Mouse (Mus musculus): ENCODE data around the gene Taf11.

Gene Taf11

GRCm38 (mm10) chr17:27916366-27916765 is 6.7 kb upstream of the Taf11 start:
- DNase-seq, result no peak

- no peak for DNase-seq
These were observed 5.1 kb upstream of the Taf11 start for GRCm38 (mm10) chr17:27914742-27915141.

GRCm38 (mm10) chr17:27911371-27911770 is 1.7 kb upstream of the Taf11 start:
- DNase-seq, result no peak

- peak; percentile 87 for DNase-seq
These were observed 589 bp downstream of the Taf11 start, which contains the start of gene Anks1 for GRCm38 (mm10) chr17:27908888-27909621. Anks1 (plus strand) TSS chr17:27909306.

- peak; percentile 42 for DNase-seq
These were observed 1.3 kb downstream of the Taf11 start for GRCm38 (mm10) chr17:27908206-27908887.

- DNase-seq, result peak; percentile 94
These were observed 2.0 kb downstream of the Taf11 start for GRCm38 (mm10) chr17:27907512-27908205.

- DNase-seq, result no peak
These were observed 23.0 kb downstream of the Taf11 start for GRCm38 (mm10) chr17:27886499-27887210.

- no peak for DNase-seq
These were observed 25.6 kb downstream of the Taf11 start for GRCm38 (mm10) chr17:27883994-27884393.

GRCm38 (mm10) chr17:27883129-27883528 is 26.5 kb downstream of the Taf11 start:
- DNase-seq, result no peak

- DNase-seq, result peak; percentile 22
These were observed 28.1 kb downstream of the Taf11 start for GRCm38 (mm10) chr17:27881518-27881917.

GRCm38 (mm10) chr17:27874510-27874909 is 35.1 kb downstream of the Taf11 start:
- no peak for DNase-seq

GRCm38 (mm10) chr17:27873583-27873982 is 36.1 kb downstream of the Taf11 start:
- no peak for DNase-seq

GRCm38 (mm10) chr17:27871851-27872250 is 37.8 kb downstream of the Taf11 start:
- DNase-seq, result no peak

- DNase-seq, result no peak
These were observed 42.9 kb downstream of the Taf11 start for GRCm38 (mm10) chr17:27866737-27867136.

- no peak for DNase-seq
These were observed 44.2 kb downstream of the Taf11 start for GRCm38 (mm10) chr17:27865461-27865860.

GRCm38 (mm10) chr17:27859131-27859530 is 50.5 kb downstream of the Taf11 start:
- no peak for DNase-seq

- no peak for DNase-seq
These were observed 51.8 kb downstream of the Taf11 start for GRCm38 (mm10) chr17:27857649-27858475.

- DNase-seq, result peak; percentile 48
These were observed 52.6 kb downstream of the Taf11 start for GRCm38 (mm10) chr17:27856798-27857648.

GRCm38 (mm10) chr17:27856265-27856797 is 53.3 kb downstream of the Taf11 start, which contains the start of gene Uhrf1bp1:
Uhrf1bp1 (plus strand) TSS chr17:27856441.
- DNase-seq, result peak; percentile 86
